Mouse (Mus musculus): ENCODE measurements around the gene Cfap206. TPM values are rescaled to one million over a fixed set of nuclear protein-coding genes. Genes with fewer than 3 reads are reported as not detected.

Cfap206 gene
- polyA plus RNA-seq, 1 experiment from 2014 or later = 3.9 TPM

GRCm38 (mm10) chr4:34656101-34656500 is 73.9 kb downstream of the Cfap206 start:
- H3K36me3 ChIP-seq = peaks cover 88% of the 10 kb centered on the region
- H3K4me1 ChIP-seq (replicated peaks) = no peaks in the 10 kb centered on the region
- no peak overlapping the region for H3K27ac ChIP-seq
- WGBS = 96% methylated on average over 10 of the region's 10 CpGs
- H3K9me3 ChIP-seq = no peaks in the 10 kb centered on the region
- no peak for DNase-seq (ENCODE audit: low spot score)
- H3K4me3 ChIP-seq = no peak overlapping the region
- H3K27me3 ChIP-seq (ENCODE audit: insufficient read depth, poor library complexity, severe bottlenecking) = no peaks in the 10 kb centered on the region

GRCm38 (mm10) chr4:34653179-34653578 is 76.8 kb downstream of the Cfap206 start:
- Histone ChIP-seq H3K4me3 (no peak overlapping the region), H3K36me3 (peaks cover 70% of the 10 kb centered on the region), H3K27ac (no peak overlapping the region), H3K27me3 (ENCODE audit: insufficient read depth, poor library complexity, severe bottlenecking) (no peaks in the 10 kb centered on the region), H3K4me1 (replicated peaks) (no peaks in the 10 kb centered on the region), H3K9me3 (no peaks in the 10 kb centered on the region)
- WGBS = 96% methylated on average over 7 of the region's 7 CpGs
- no peak for DNase-seq (ENCODE audit: low spot score)

- no peak overlapping the region for H3K4me3 ChIP-seq
- H3K36me3 ChIP-seq = peaks cover 63% of the 10 kb centered on the region
- H3K27ac ChIP-seq = no peak overlapping the region
- no peak for DNase-seq (ENCODE audit: low spot score)
- H3K4me1 ChIP-seq (replicated peaks) = no peaks in the 10 kb centered on the region
- H3K27me3 ChIP-seq (ENCODE audit: insufficient read depth, poor library complexity, severe bottlenecking) = no peaks in the 10 kb centered on the region
- H3K9me3 ChIP-seq = no peaks in the 10 kb centered on the region
These were observed 85.2 kb downstream of the Cfap206 start for GRCm38 (mm10) chr4:34644779-34645178.

- no peak for DNase-seq (ENCODE audit: low spot score)
- Histone ChIP-seq H3K4me1 (replicated peaks) (no peaks in the 10 kb centered on the region), H3K4me3 (no peak overlapping the region), H3K9me3 (no peaks in the 10 kb centered on the region), H3K27ac (no peak overlapping the region), H3K27me3 (ENCODE audit: insufficient read depth, poor library complexity, severe bottlenecking) (no peaks in the 10 kb centered on the region), H3K36me3 (peaks cover 36% of the 10 kb centered on the region)
- 90% methylated on average over 3 of the region's 3 CpGs for WGBS
These were observed 89.3 kb downstream of the Cfap206 start for GRCm38 (mm10) chr4:34640731-34641130.

- Histone ChIP-seq H3K9me3 (no peaks in the 10 kb centered on the region), H3K36me3 (peaks cover 36% of the 10 kb centered on the region), H3K27me3 (ENCODE audit: insufficient read depth, poor library complexity, severe bottlenecking) (no peaks in the 10 kb centered on the region), H3K4me1 (replicated peaks) (no peaks in the 10 kb centered on the region), H3K27ac (no peak overlapping the region), H3K4me3 (no peak overlapping the region)
- DNase-seq (ENCODE audit: low spot score) = no peak
- WGBS = 84% methylated on average over 5 of the region's 5 CpGs
These were observed 90.2 kb downstream of the Cfap206 start for GRCm38 (mm10) chr4:34639745-34640364.

Other genes starting within 250 kb of the Cfap206 start
- gene Akirin2, start 179.3 kb downstream of the Cfap206 start, polyA plus RNA-seq (2016; fragmentation: Nextera tagmentation; extraction: Ambion mirVana) = 69.2 and 85.7 TPM in 2 replicates
- gene Orc3, start 115.3 kb downstream of the Cfap206 start, polyA plus RNA-seq (2016; fragmentation: Nextera tagmentation; extraction: Ambion mirVana) = 82.1 and 95.5 TPM in 2 replicates
- 67.2 and 69.8 TPM in 2 replicates for gene Rars2, start 115.2 kb downstream of the Cfap206 start, polyA plus RNA-seq (2016; fragmentation: Nextera tagmentation; extraction: Ambion mirVana)
- 59.4 and 61.5 TPM in 2 replicates for gene Slc35a1, start 42.8 kb downstream of the Cfap206 start, polyA plus RNA-seq (2016; fragmentation: Nextera tagmentation; extraction: Ambion mirVana)
- not detected in 2 replicates for gene Gm136, start 26.1 kb upstream of the Cfap206 start, polyA plus RNA-seq (2016; fragmentation: Nextera tagmentation; extraction: Ambion mirVana)
- gene Smim8, start 48.2 kb upstream of the Cfap206 start, polyA plus RNA-seq (2016; fragmentation: Nextera tagmentation; extraction: Ambion mirVana) = 36.1 and 40.6 TPM in 2 replicates
- 21.0 and 22.8 TPM in 2 replicates for gene Zfp292, start 152.8 kb upstream of the Cfap206 start, polyA plus RNA-seq (2016; fragmentation: Nextera tagmentation; extraction: Ambion mirVana)
- 0.41 and 0.78 TPM in 2 replicates for gene Cga, start 163.6 kb upstream of the Cfap206 start, polyA plus RNA-seq (2016; fragmentation: Nextera tagmentation; extraction: Ambion mirVana)